Comparison of ENCODE assay signal across 28 mouse cellular contexts in the genomic region with DNA sequence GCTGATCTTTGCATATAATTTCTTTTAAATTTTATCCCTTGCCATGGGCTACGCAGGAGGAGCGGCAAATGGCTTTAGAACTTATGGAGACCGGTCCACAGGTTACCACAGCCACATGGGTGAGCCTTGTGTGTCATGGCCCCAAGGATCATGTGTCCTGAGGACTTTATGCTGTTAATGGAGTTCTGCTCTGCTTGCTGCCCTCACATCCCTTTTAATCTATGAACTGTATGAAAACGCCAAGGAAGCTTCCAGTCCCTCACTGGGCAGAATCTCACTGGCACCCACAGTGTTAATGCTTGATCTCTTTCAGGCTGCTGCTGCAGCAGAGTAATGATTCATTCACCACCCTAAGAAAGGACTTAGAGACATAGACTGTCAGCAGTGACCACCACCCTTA.
"Had no signal": no experiment of that assay in that cellular context is flagged by ENCODE, and none has a peak within 500 bp of the region (broad histone marks: within the 10 kb centered on the region; RNA-seq: fewer than 3 reads in every experiment).

No protein-coding gene starts in this region.

- H3K36me3 ChIP-seq: embryonic facial prominence, embryonic 10.5 days; embryonic facial prominence, embryonic 12.5 days; embryonic facial prominence, embryonic 13.5 days; embryonic facial prominence, embryonic 15.5 days; forebrain, embryonic 10.5 days; forebrain, embryonic 12.5 days; forebrain, embryonic 15.5 days had no signal

- H3K9ac ChIP-seq: embryonic facial prominence, embryonic 12.5 days; embryonic facial prominence, embryonic 13.5 days; embryonic facial prominence, embryonic 15.5 days; forebrain, embryonic 12.5 days; forebrain, embryonic 13.5 days; forebrain, embryonic 15.5 days; forebrain, postnatal 0 days had no signal

- H3K4me2 ChIP-seq: embryonic facial prominence, embryonic 12.5 days; embryonic facial prominence, embryonic 13.5 days; embryonic facial prominence, embryonic 15.5 days; forebrain, embryonic 12.5 days; forebrain, embryonic 13.5 days; forebrain, embryonic 15.5 days had no signal

- H3K27ac ChIP-seq: embryonic facial prominence, embryonic 10.5 days; embryonic facial prominence, embryonic 12.5 days; embryonic facial prominence, embryonic 13.5 days; embryonic facial prominence, embryonic 15.5 days; forebrain, embryonic 10.5 days; forebrain, embryonic 12.5 days; forebrain, embryonic 13.5 days; forebrain, embryonic 15.5 days; gastrocnemius, adult 2 months had no signal

- H3K4me3 ChIP-seq: embryonic facial prominence, embryonic 10.5 days; embryonic facial prominence, embryonic 12.5 days; embryonic facial prominence, embryonic 13.5 days; embryonic facial prominence, embryonic 15.5 days; erythroblast, embryonic 14.5 days; forebrain, embryonic 10.5 days; forebrain, embryonic 12.5 days; forebrain, embryonic 13.5 days; forebrain, embryonic 15.5 days; gastrocnemius, adult 2 months had no signal

- H3K4me1 ChIP-seq: embryonic facial prominence, embryonic 12.5 days; embryonic facial prominence, embryonic 13.5 days; embryonic facial prominence, embryonic 15.5 days; forebrain, embryonic 12.5 days had no signal

- H3K27me3 ChIP-seq: embryonic facial prominence, embryonic 12.5 days; embryonic facial prominence, embryonic 13.5 days; embryonic facial prominence, embryonic 15.5 days; forebrain, embryonic 12.5 days; forebrain, embryonic 13.5 days; forebrain, embryonic 15.5 days had no signal

- ATAC-seq: forebrain, embryonic 13.5 days; forebrain, embryonic 14.5 days; forebrain, embryonic 15.5 days; forebrain, embryonic 16.5 days; forebrain, postnatal 0 days had no signal

- DNase-seq: cerebellum, adult 2 months; cerebellum, adult 8-10 months; cerebellum, adult 9-10 months; cerebellum, adult 9-11 months; cerebellum, postnatal 10 days; cerebellum, postnatal 14 days; cerebellum, postnatal 25 days; cerebellum, postnatal 36 days; embryo, embryonic 11 days; forebrain, postnatal 0 days; gastrocnemius, adult 2 months; gastrocnemius, postnatal 10 days; gastrocnemius, postnatal 14 days; gastrocnemius, postnatal 25 days; gastrocnemius, postnatal 36 days; heart, adult 11 months; heart, adult 18-20 months had no signal

- H3K9me3 ChIP-seq: embryonic facial prominence, embryonic 10.5 days; embryonic facial prominence, embryonic 12.5 days; embryonic facial prominence, embryonic 13.5 days; embryonic facial prominence, embryonic 15.5 days; forebrain, embryonic 10.5 days; forebrain, embryonic 12.5 days; forebrain, embryonic 13.5 days; forebrain, embryonic 15.5 days had no signal
